Mouse (Mus musculus): Measurements from ENCODE around the gene H2afz. TPM values are rescaled to one million over a fixed set of nuclear protein-coding genes. Genes with fewer than 3 reads are reported as not detected.
"Not testable (repeated sequence)": the region's sequence is repeated elsewhere in the genome, so short reads cannot be mapped to it uniquely, and the experiment has no call there.

H2afz gene
- polyA plus RNA-seq, 1 experiment from 2014 or later = 3,607 TPM

DNA sequence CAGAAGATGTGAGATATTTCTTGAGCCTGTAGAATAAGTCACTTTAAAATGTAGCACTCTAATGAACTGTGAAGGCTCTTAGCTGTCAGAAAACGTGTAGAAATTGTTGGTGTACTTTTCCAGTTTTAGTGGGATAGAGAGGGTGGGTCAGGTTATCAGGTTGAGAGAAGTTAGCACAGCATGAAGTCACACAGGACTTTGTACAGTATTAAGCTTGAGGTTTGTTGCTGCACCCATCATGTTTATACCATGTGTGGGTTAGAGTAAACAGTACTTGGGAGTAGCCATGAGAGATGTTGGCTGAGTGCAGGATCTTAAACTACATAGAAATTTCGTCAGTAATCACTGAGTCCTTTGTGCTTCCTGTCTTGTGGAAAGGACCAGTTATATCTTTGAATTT is 48.8 kb downstream of the H2afz start:
- Histone ChIP-seq H3K27ac (replicated peaks; ENCODE audit: low read depth, low read length) (no peak overlapping the region), H3K9me3 (replicated peaks; ENCODE audit: control insufficient read depth, low read length) (no peaks in the 10 kb centered on the region), H3K9ac (replicated peaks; ENCODE audit: low read length) (no peak overlapping the region), H3K4me3 (ENCODE audit: low read depth, low read length) (no peak overlapping the region), H3K27me3 (ENCODE audit: control insufficient read depth, insufficient read depth, low read length) (no peaks in the 10 kb centered on the region), H3K4me1 (ENCODE audit: control insufficient read depth, insufficient read depth, low read length) (no peaks in the 10 kb centered on the region), H3K36me3 (replicated peaks; ENCODE audit: control insufficient read depth, insufficient read depth, low read depth, low read length) (no peaks in the 10 kb centered on the region; the same call in 1 of the 2 replicates), H3K4me2 (ENCODE audit: low read depth, low read length) (no peak overlapping the region)
- DNase-seq (ENCODE audit: low spot score) = no peak
- no peak for ATAC-seq (replicated peaks; ENCODE audit: insufficient number of reproducible peaks, low FRiP score, low TSS enrichment, low read depth)
- 74% methylated on average over 2 of the region's 2 CpGs for WGBS

DNA sequence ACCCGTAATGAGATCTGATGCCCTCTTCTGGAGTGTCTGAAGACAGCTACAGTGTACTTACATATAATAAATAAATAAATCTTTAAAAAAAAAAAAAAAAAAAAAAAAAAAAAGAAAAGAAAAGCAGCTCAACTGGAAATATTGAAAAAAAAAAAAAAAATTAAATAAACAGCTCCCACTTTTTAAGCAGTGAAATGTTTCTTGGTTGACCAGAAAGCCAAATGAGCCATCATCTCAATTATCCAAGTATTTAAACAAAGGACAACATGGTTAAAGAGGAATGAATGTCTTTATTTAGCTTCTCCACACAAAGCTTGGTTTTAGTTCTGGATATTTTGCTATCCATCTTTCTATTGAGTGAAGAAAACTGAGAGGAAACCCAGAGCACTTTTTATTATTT is 50.3 kb downstream of the H2afz start:
- no CpG with 5 or more reads among the region's 1 CpGs for WGBS
- not testable (repeated sequence) for H3K27me3 ChIP-seq (ENCODE audit: control insufficient read depth, insufficient read depth, low read length); H3K9me3 ChIP-seq (replicated peaks; ENCODE audit: control insufficient read depth, low read length); H3K36me3 ChIP-seq (replicated peaks; ENCODE audit: control insufficient read depth, insufficient read depth, low read depth, low read length); H3K4me2 ChIP-seq (ENCODE audit: low read depth, low read length); H3K9ac ChIP-seq (replicated peaks; ENCODE audit: low read length); H3K27ac ChIP-seq (replicated peaks; ENCODE audit: low read depth, low read length); DNase-seq (ENCODE audit: low spot score); ATAC-seq (replicated peaks; ENCODE audit: insufficient number of reproducible peaks, low FRiP score, low TSS enrichment, low read depth); H3K4me3 ChIP-seq (ENCODE audit: low read depth, low read length); H3K4me1 ChIP-seq (ENCODE audit: control insufficient read depth, insufficient read depth, low read length)

Other genes starting within 250 kb of the H2afz start
- gene Ddit4l, start 242.9 kb upstream of the H2afz start, polyA plus RNA-seq (2014; fragmentation: Nextera tagmentation; extraction: Ambion mirVana) = 27.3 and 29.4 TPM in 2 replicates
- gene Gm21962, start 193.0 kb upstream of the H2afz start, polyA plus RNA-seq (2014; fragmentation: Nextera tagmentation; extraction: Ambion mirVana) = not detected in 2 replicates
- 9.4 and 10.7 TPM in 2 replicates for gene Dnajb14, start 3.2 kb downstream of the H2afz start, polyA plus RNA-seq (2014; fragmentation: Nextera tagmentation; extraction: Ambion mirVana)
- 114 and 117 TPM in 2 replicates for gene Lamtor3, start 54.0 kb downstream of the H2afz start, polyA plus RNA-seq (2014; fragmentation: Nextera tagmentation; extraction: Ambion mirVana)
- gene Dapp1, start 117.1 kb downstream of the H2afz start, polyA plus RNA-seq (2014; fragmentation: Nextera tagmentation; extraction: Ambion mirVana) = 4.2 and 4.6 TPM in 2 replicates
- 0.07 and 0.17 TPM in 2 replicates for gene 1110002E22Rik, start 200.6 kb downstream of the H2afz start, polyA plus RNA-seq (2014; fragmentation: Nextera tagmentation; extraction: Ambion mirVana)
- gene Gm5105, start 202.9 kb downstream of the H2afz start, polyA plus RNA-seq (2014; fragmentation: Nextera tagmentation; extraction: Ambion mirVana) = not detected in 2 replicates

Measured in embryonic facial prominence, embryonic 11.5 days (tissue).